Mouse (Mus musculus) midbrain, embryonic 11.5 days (tissue): Measurements from ENCODE around the gene Edem2. TPM values are rescaled to one million over a fixed set of nuclear protein-coding genes. Genes with fewer than 3 reads are reported as not detected.
"Not testable (repeated sequence)": the region's sequence is repeated elsewhere in the genome, so short reads cannot be mapped to it uniquely, and the experiment has no call there.

Source experiments
- ATAC-seq: fragments of 200-750 bp; cut with Nextera tagmentation; 2 replicates; pipeline ENCODE4 v1.8.0; 2017; ENCODE audit warnings: moderate TSS enrichment, moderate library complexity; ENCODE audit not compliant: low FRiP score
- DNase-seq: peaks from one replicate; pipeline ENCODE4 v3.0.0; 2015; ENCODE audit warnings: low spot score; ENCODE audit errors: missing footprints
- H3K27ac ChIP-seq: fragments of 300-500 bp; sonication (generic); 2 replicates; pipeline ENCODE4 v1.5.1; 2014; ENCODE audit warnings: low read depth, low read length
- H3K27me3 ChIP-seq: fragments of 300-500 bp; sonication (generic); 2 replicates; pipeline ENCODE4 v1.6.1; 2014; ENCODE audit warnings: mild to moderate bottlenecking, low read length, moderate library complexity, mixed read lengths; ENCODE audit not compliant: control insufficient read depth, insufficient read depth
- H3K36me3 ChIP-seq: fragments of 300-500 bp; sonication (generic); 2 replicates; pipeline ENCODE4 v1.6.1; 2014; ENCODE audit warnings: mild to moderate bottlenecking, low read length, moderate library complexity, mixed read lengths; ENCODE audit not compliant: control insufficient read depth, insufficient read depth
- H3K4me1 ChIP-seq: fragments of 300-500 bp; sonication (generic); 2 replicates; pipeline ENCODE4 v1.6.1; 2014; ENCODE audit warnings: low read length; ENCODE audit not compliant: control insufficient read depth, insufficient read depth
- H3K4me2 ChIP-seq: fragments of 300-500 bp; sonication (generic); 2 replicates; pipeline ENCODE4 v1.6.1; 2014; ENCODE audit warnings: mild to moderate bottlenecking, moderate library complexity
- H3K4me3 ChIP-seq: fragments of 300-500 bp; sonication (generic); 2 replicates; pipeline ENCODE4 v1.5.1; 2014; ENCODE audit warnings: low read depth, low read length
- H3K9ac ChIP-seq: fragments of 300-500 bp; sonication (generic); 2 replicates; pipeline ENCODE4 v1.6.1; 2014; ENCODE audit warnings: low read length
- H3K9me3 ChIP-seq: fragments of 300-500 bp; sonication (generic); 2 replicates; pipeline ENCODE4 v1.6.1; 2016; ENCODE audit warnings: low read length; ENCODE audit not compliant: control insufficient read depth
- WGBS: fragments of 180-500 bp; shearing (Covaris S2); extraction: QIAGEN DNeasy Blood & Tissue Kit; methylation state at CpG from one replicate; pipeline ENCODE4 v1.1.7; 2014; 5-methylcytosine and 5-hydroxymethylcytosine counted together
- polyA plus RNA-seq: library from polyadenylated mRNA; unstranded; fragments of >200 nt; fragmentation: Nextera tagmentation; extraction: Ambion mirVana; gene quantifications from 2 replicates; pipeline ENCODE4 v1.2.1, GENCODE M21; 2014

The Edem2 gene
- polyA plus RNA-seq, 1 experiment from 2014 or later, result 32.3 TPM

DNA sequence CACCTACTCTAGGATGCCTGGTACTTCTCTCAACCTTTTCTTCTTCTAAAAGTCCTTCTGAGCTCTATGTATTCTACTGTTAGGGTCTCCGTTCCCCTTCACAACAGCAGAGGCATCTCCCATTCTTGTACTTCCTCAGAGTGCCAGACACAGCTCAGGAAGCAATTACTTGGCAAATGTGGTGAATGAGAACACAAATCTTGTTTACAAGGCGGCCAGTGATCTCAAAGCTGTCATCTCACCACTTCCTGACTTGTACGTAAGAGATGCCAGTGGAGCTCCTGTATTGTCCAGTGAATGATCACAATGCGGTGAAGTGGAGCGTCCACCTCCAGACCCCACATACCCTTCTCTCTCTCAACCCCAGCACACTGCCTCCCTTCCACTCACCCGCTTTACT, 4.7 kb downstream of the Edem2 start:
- Histone ChIP-seq H3K9me3 (no peaks in the 10 kb centered on the region), H3K4me2 (no peak overlapping the region), H3K4me3 (no peak overlapping the region), H3K36me3 (no peaks in the 10 kb centered on the region), H3K4me1 (peaks cover 6% of the 10 kb centered on the region; the same call in 1 of the 2 replicates), H3K27me3 (no peaks in the 10 kb centered on the region), H3K27ac (no peak overlapping the region), H3K9ac (no peak overlapping the region)
- 85% methylated on average over 6 of the region's 6 CpGs for WGBS
- DNase-seq, result no peak
- ATAC-seq, result no peak

DNA sequence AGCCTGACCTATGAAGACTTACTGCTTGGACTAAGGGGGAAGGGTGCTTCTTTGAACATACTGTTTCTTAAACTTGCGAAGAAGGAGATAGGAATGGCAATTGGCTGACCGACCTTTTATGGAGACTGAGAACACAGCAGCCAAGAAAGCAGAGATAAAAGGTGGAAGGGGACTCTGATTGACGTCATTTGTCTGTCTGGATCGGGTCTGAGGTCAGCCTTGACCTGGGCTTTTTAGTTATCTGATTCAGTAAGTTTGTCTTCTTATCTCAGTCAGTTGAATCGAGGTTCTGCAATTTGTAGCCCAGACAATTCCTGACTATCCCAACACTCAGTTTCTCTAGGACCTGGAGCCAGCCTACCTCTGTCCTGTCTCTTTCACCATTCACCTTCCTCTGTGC, 5.2 kb downstream of the Edem2 start:
- H3K27me3 ChIP-seq, result no peaks in the 10 kb centered on the region
- H3K27ac ChIP-seq, result no peak overlapping the region
- WGBS, result 83% methylated on average over 5 of the region's 5 CpGs
- no peak overlapping the region for H3K9ac ChIP-seq
- H3K36me3 ChIP-seq, result no peaks in the 10 kb centered on the region
- no peak overlapping the region for H3K4me2 ChIP-seq
- no peaks in the 10 kb centered on the region for H3K9me3 ChIP-seq
- DNase-seq (no peak), ATAC-seq (no peak)
- peaks cover 6% of the 10 kb centered on the region; the same call in 1 of the 2 replicates for H3K4me1 ChIP-seq
- H3K4me3 ChIP-seq, result no peak overlapping the region

DNA sequence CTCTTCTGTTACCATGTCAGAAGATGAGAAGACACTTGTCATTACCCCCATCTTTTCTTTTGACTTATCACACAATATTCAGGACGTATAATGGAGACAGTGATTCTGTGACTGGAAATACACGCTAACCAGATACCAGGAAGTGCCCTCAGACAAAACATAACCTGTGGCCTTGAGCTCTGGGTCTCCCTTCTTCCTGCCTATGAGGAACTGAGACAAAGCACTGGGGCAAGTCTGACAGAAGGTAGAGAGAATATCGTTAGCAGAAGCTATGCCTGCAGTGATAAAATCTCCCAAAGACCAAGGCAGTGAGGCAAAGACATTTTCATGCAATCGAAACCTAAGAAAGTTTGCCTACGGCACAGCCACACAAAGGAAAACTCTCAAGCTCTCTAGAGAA, 8.7 kb downstream of the Edem2 start:
- Histone ChIP-seq H3K27me3 (no peaks in the 10 kb centered on the region), H3K9ac (no peak overlapping the region), H3K27ac (no peak overlapping the region), H3K4me1 (no peaks in the 10 kb centered on the region), H3K9me3 (no peaks in the 10 kb centered on the region), H3K36me3 (no peaks in the 10 kb centered on the region), H3K4me2 (no peak overlapping the region), H3K4me3 (no peak overlapping the region)
- ATAC-seq (no peak), DNase-seq (no peak)
- WGBS, result 90% methylated on average over 5 of the region's 5 CpGs

- DNase-seq (no peak), ATAC-seq (no peak)
- H3K27ac ChIP-seq, result no peak overlapping the region
- no peaks in the 10 kb centered on the region for H3K4me1 ChIP-seq
- H3K36me3 ChIP-seq, result no peaks in the 10 kb centered on the region; the same call in 1 of the 2 replicates
- H3K9me3 ChIP-seq, result no peaks in the 10 kb centered on the region
- no peak overlapping the region for H3K4me3 ChIP-seq
- no peak overlapping the region for H3K9ac ChIP-seq
- no peak overlapping the region for H3K4me2 ChIP-seq
- WGBS, result 90% methylated on average over 12 of the region's 12 CpGs
- no peaks in the 10 kb centered on the region for H3K27me3 ChIP-seq
Measured at GRCm38 (mm10) chr2:155717082-155717990, 11.9 kb downstream of the Edem2 start.

GRCm38 (mm10) chr2:155710557-155710956, 18.7 kb downstream of the Edem2 start:
- H3K36me3 ChIP-seq, result no peaks in the 10 kb centered on the region; the same call in none of the 2 replicates
- 89% methylated on average over 11 of the region's 11 CpGs for WGBS

DNA sequence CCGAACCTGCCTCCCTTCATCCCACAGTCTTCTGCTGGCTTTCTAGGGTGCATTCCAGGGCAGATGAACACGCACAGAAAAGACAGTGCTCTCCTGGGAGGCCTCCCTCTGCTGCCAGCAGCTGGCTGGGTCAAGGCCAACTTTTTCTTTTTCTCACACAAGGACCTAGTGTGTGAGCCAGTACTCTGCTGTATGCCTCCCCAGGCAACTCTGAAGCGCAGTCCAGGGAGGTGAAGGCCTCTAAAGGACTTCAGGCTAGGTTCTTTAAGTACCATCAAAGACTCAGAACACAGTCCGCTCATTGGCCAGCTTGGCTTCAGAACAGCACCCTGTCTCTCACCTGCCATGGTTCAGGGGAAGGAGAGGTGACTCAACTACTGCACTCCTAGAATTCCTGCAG, 22.0 kb downstream of the Edem2 start:
- H3K4me2 ChIP-seq, result no peak overlapping the region
- no peak overlapping the region for H3K9ac ChIP-seq
- ATAC-seq, result no peak
- H3K36me3 ChIP-seq, result peaks cover under 1% of the 10 kb centered on the region; the same call in 1 of the 2 replicates
- no peaks in the 10 kb centered on the region for H3K27me3 ChIP-seq
- no peak overlapping the region for H3K4me3 ChIP-seq
- no peak overlapping the region for H3K27ac ChIP-seq
- H3K4me1 ChIP-seq, result no peaks in the 10 kb centered on the region
- DNase-seq, result no peak
- WGBS, result 92% methylated on average over 4 of the region's 4 CpGs
- no peaks in the 10 kb centered on the region for H3K9me3 ChIP-seq

More at GRCm38 (mm10) chr2:155710557-155710956, 18.7 kb downstream of the Edem2 start:
- Histone ChIP-seq H3K4me3 (no peak overlapping the region), H3K27ac (no peak overlapping the region), H3K9ac (no peak overlapping the region), H3K4me2 (no peak overlapping the region), H3K9me3 (no peaks in the 10 kb centered on the region), H3K4me1 (no peaks in the 10 kb centered on the region), H3K27me3 (no peaks in the 10 kb centered on the region)
- ATAC-seq, result no peak
- no peak for DNase-seq

DNA sequence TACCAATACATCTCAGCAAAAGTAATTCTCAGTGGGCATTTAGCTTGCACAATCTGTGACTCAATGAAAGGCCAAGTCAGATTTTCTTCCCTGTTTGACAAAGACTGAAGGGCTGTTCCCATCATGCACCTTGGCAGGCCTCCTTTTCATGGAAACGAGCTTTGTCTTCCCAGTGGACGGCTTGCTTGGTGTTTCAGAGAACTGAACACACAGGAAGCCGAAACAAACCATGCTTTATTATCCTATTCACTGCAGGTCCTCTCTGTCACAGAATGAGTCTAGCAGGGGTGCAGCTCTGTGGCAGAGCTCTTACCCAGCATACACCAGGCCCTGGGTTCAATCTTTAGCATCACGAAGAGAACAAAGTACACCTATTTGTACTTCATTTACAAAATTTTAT, 25.6 kb downstream of the Edem2 start:
- H3K9me3 ChIP-seq, result no peaks in the 10 kb centered on the region
- no peak overlapping the region for H3K9ac ChIP-seq
- DNase-seq (peak; percentile 83), ATAC-seq (peak; percentile 84)
- no peaks in the 10 kb centered on the region for H3K4me1 ChIP-seq
- peak overlapping the region; percentile 46 for H3K27ac ChIP-seq
- 30% methylated on average over 4 of the region's 4 CpGs for WGBS
- no peak overlapping the region for H3K4me3 ChIP-seq
- peaks cover 2% of the 10 kb centered on the region for H3K36me3 ChIP-seq
- no peak overlapping the region for H3K4me2 ChIP-seq
- no peaks in the 10 kb centered on the region for H3K27me3 ChIP-seq

GRCm38 (mm10) chr2:155701399-155701919, 27.8 kb downstream of the Edem2 start:
- Histone ChIP-seq H3K9ac (no peak overlapping the region), H3K4me1 (no peaks in the 10 kb centered on the region), H3K9me3 (no peaks in the 10 kb centered on the region), H3K4me2 (no peak overlapping the region), H3K27ac (no peak overlapping the region), H3K27me3 (no peaks in the 10 kb centered on the region), H3K4me3 (no peak overlapping the region), H3K36me3 (peaks cover 2% of the 10 kb centered on the region; the same call in 1 of the 2 replicates)
- DNase-seq, result no peak
- ATAC-seq, result no peak
- WGBS, result 92% methylated on average over 19 of the region's 19 CpGs

DNA sequence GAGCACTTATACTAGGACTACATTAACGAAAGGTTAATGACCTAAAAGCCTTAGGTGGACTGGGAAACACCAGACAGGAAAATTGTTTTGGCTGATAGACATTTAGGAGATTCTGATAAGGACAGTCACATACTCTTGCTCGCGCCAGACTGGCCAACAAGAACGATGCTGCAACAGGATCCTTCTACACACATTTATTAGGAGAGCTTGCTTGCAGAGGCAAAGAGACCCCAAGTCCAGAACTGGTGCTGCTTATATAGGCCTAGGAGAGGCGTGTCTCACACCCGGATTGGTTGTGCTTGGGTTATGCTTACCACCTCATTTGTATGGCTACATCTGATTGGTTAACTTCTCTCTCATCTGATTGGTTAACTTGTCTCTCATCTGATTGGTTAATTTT, 30.8 kb downstream of the Edem2 start:
- H3K4me2 ChIP-seq, H3K27me3 ChIP-seq, DNase-seq, H3K27ac ChIP-seq, H3K9me3 ChIP-seq, H3K36me3 ChIP-seq, H3K4me1 ChIP-seq, H3K4me3 ChIP-seq, ATAC-seq, H3K9ac ChIP-seq: not testable (repeated sequence)
- WGBS, result 90% methylated on average over 6 of the region's 6 CpGs
